Mouse (Mus musculus): ENCODE measurements around the gene Arhgef18.

Gene Arhgef18

GRCm38 (mm10) chr8:3451992-3452391, 59.2 kb downstream of the Arhgef18 start:
- no peak for DNase-seq (ENCODE audit: low spot score in 2 of 2)

- no peak for DNase-seq (ENCODE audit: low spot score in 2 of 2)
Observed at GRCm38 (mm10) chr8:3463248-3463647, 70.4 kb downstream of the Arhgef18 start.

GRCm38 (mm10) chr8:3464309-3464708, 71.5 kb downstream of the Arhgef18 start:
- DNase-seq (ENCODE audit: low spot score in 2 of 2) = peak in 1 of 2 experiments; percentile 32

- peak; percentile 91 to 94 for DNase-seq (ENCODE audit: low spot score in 2 of 2)
Observed at GRCm38 (mm10) chr8:3467006-3467885, 74.4 kb downstream of the Arhgef18 start, which contains the start of gene Pex11g. Pex11g (minus strand) TSS chr8:3467680.

- no peak for DNase-seq (ENCODE audit: low spot score in 2 of 2)
Observed at GRCm38 (mm10) chr8:3467886-3468545, 75.2 kb downstream of the Arhgef18 start.

GRCm38 (mm10) chr8:3468838-3469237, 76.0 kb downstream of the Arhgef18 start:
- no peak for DNase-seq (ENCODE audit: low spot score in 2 of 2)

GRCm38 (mm10) chr8:3470562-3470961, 77.8 kb downstream of the Arhgef18 start, which contains the start of gene Tex45:
Tex45 (plus strand) TSS chr8:3470862.
- no peak for DNase-seq (ENCODE audit: low spot score in 2 of 2)

- DNase-seq (ENCODE audit: low spot score in 2 of 2) = no peak
Observed at GRCm38 (mm10) chr8:3475715-3476429, 83.1 kb downstream of the Arhgef18 start.

GRCm38 (mm10) chr8:3480221-3480785, 87.5 kb downstream of the Arhgef18 start:
- DNase-seq (ENCODE audit: low spot score in 2 of 2) = no peak

GRCm38 (mm10) chr8:3481605-3482004, 88.8 kb downstream of the Arhgef18 start:
- DNase-seq (ENCODE audit: low spot score in 2 of 2) = no peak

GRCm38 (mm10) chr8:3482240-3482740, 89.5 kb downstream of the Arhgef18 start:
- DNase-seq (ENCODE audit: low spot score in 2 of 2) = no peak

GRCm38 (mm10) chr8:3483546-3483945, 90.7 kb downstream of the Arhgef18 start:
- DNase-seq (ENCODE audit: low spot score in 2 of 2) = no peak

- no peak for DNase-seq (ENCODE audit: low spot score in 2 of 2)
Observed at GRCm38 (mm10) chr8:3485192-3485591, 92.4 kb downstream of the Arhgef18 start.

GRCm38 (mm10) chr8:3492901-3493844, 100.4 kb downstream of the Arhgef18 start, which contains the start of gene Zfp358:
Zfp358 (plus strand) TSS chr8:3493138.
- peak; percentile 31 to 48 for DNase-seq (ENCODE audit: low spot score in 2 of 2)

- no peak for DNase-seq (ENCODE audit: low spot score in 2 of 2)
Observed at GRCm38 (mm10) chr8:3493845-3494208, 101.0 kb downstream of the Arhgef18 start.

- no peak for DNase-seq (ENCODE audit: low spot score in 2 of 2)
Observed at GRCm38 (mm10) chr8:3495578-3496427, 103.0 kb downstream of the Arhgef18 start.

- DNase-seq (ENCODE audit: low spot score in 2 of 2) = no peak
Observed at GRCm38 (mm10) chr8:3496428-3496748, 103.6 kb downstream of the Arhgef18 start.

GRCm38 (mm10) chr8:3498583-3498982, 105.8 kb downstream of the Arhgef18 start:
- no peak for DNase-seq (ENCODE audit: low spot score in 2 of 2)

GRCm38 (mm10) chr8:3499751-3500150, 106.9 kb downstream of the Arhgef18 start:
- DNase-seq (ENCODE audit: low spot score in 2 of 2) = no peak

Measured in natural killer cell, adult 2 months (primary cell).